Mouse (Mus musculus): Measurements from ENCODE around the gene Ttc7b.

DNA sequence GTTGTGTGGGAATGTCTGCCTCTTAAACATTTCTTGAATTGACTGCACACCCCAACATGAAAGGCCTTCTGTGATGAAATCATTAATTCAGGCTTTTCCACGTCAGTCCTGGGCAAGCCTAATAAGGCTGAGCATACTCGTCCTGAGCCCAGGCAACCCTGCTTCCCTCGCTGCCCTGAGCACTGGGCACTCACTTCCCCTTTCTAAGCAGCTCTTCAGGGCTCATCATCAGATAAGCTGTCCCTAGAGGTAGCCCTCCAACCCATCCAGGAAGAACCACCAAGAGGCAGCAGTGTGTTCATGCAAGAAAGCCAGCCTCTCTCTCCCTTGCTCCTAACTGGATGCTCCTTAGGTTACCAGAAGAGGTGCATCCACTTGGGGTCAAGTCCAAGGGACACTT, 27.9 kb downstream of the Ttc7b start:
- TF ChIP-seq CTCF (IDR thresholded peaks at IDR 0.05; ENCODE audit: insufficient read depth, low read depth, low read length) (no peak), POLR2A (IDR thresholded peaks at IDR 0.05; ENCODE audit: insufficient read depth, low read depth, low read length) (no peak)
